Comparison of ENCODE assay signal across 25 mouse cellular contexts in genomic region chr16:36102211-36102610, GRCm38 (mm10). TPM values are rescaled to one million over a fixed set of nuclear protein-coding genes. Genes with fewer than 3 reads are reported as not detected.
"Had no signal": no experiment of that assay in that cellular context is flagged by ENCODE, and none has a peak within 500 bp of the region (broad histone marks: within the 10 kb centered on the region; RNA-seq: fewer than 3 reads in every experiment).

No protein-coding gene starts in this region.

- H3K36me3 ChIP-seq: midbrain, embryonic 10.5 days; midbrain, embryonic 12.5 days; neural tube, embryonic 13.5 days; neural tube, embryonic 15.5 days; stomach, embryonic 15.5 days had no signal

- H3K9ac ChIP-seq: liver, postnatal 0 days; lung, embryonic 14.5 days; midbrain, embryonic 12.5 days; neural tube, embryonic 13.5 days; neural tube, embryonic 15.5 days; stomach, embryonic 15.5 days had no signal

- H3K4me2 ChIP-seq: lung, embryonic 14.5 days; midbrain, embryonic 12.5 days; neural tube, embryonic 13.5 days; neural tube, embryonic 15.5 days; stomach, embryonic 15.5 days had no signal

- H3K27ac ChIP-seq: midbrain, embryonic 10.5 days; midbrain, embryonic 12.5 days; neural tube, embryonic 13.5 days; neural tube, embryonic 15.5 days; stomach, embryonic 15.5 days; stomach, postnatal 0 days had no signal

- H3K27me3 ChIP-seq: midbrain, embryonic 12.5 days; neural tube, embryonic 13.5 days; neural tube, embryonic 15.5 days; stomach, embryonic 15.5 days had no signal

- ATAC-seq: liver, postnatal 0 days; midbrain, embryonic 16.5 days had no signal

- H3K4me1 ChIP-seq: midbrain, embryonic 10.5 days; midbrain, embryonic 12.5 days; neural tube, embryonic 13.5 days; neural tube, embryonic 15.5 days; stomach, embryonic 15.5 days had no signal

- H3K4me3 ChIP-seq: midbrain, embryonic 10.5 days; midbrain, embryonic 12.5 days; myocyte; neural tube, embryonic 13.5 days; neural tube, embryonic 15.5 days; stomach, embryonic 15.5 days had no signal

- DNase-seq: liver, postnatal 0 days; lung, embryonic 14.5 days; lung, postnatal 10 days; lung, postnatal 4 days; midbrain, embryonic 14.5 days; retina, postnatal 1 day; right cerebral cortex, adult 18-20 months; right cerebral cortex, postnatal 25 days; right cerebral cortex, postnatal 4 days; spleen, adult 18-20 months; thymus, adult 2 months; thymus, postnatal 25 days; thymus, postnatal 4 days had no signal

- H3K9me3 ChIP-seq: midbrain, embryonic 10.5 days; midbrain, embryonic 12.5 days; neural tube, embryonic 13.5 days; stomach, embryonic 15.5 days had no signal

RNA-seq across cellular contexts. Expression of gene Csta1, which starts 28.8 kb away (rescaled TPM):
- polyA plus RNA-seq: liver, postnatal 0 days; lung, embryonic 14.5 days; midbrain, embryonic 10.5 days; midbrain, embryonic 14.5 days; midbrain, embryonic 16.5 days; myocyte; neural tube, embryonic 11.5 days; neural tube, embryonic 13.5 days; neural tube, embryonic 15.5 days; small intestine, adult 2 months; testis, adult 2 months; thymus, adult 2 months had no signal

RNA-seq across cellular contexts. Expression of gene Stfa2l1, which starts 54.4 kb away (rescaled TPM):
- polyA plus RNA-seq: lung, embryonic 14.5 days; midbrain, embryonic 10.5 days; midbrain, embryonic 12.5 days; midbrain, embryonic 14.5 days; myocyte; neural tube, embryonic 11.5 days; small intestine, adult 2 months; thymus, adult 2 months; urinary bladder, adult 2 months had no signal
